Mouse (Mus musculus) B cell, adult 62 days (primary cell): ENCODE data around the gene Vmn1r55. TPM values are rescaled to one million over a fixed set of nuclear protein-coding genes. Genes with fewer than 3 reads are reported as not detected.

ENCODE experiments used
- total RNA-seq: library from RNA; stranded (reverse); gene quantifications from 4 replicates; pipeline ENCODE4 v1.2.4, GENCODE M21; 2023

The Vmn1r55 gene
- not detected in 4 replicates for total RNA-seq

DNA sequence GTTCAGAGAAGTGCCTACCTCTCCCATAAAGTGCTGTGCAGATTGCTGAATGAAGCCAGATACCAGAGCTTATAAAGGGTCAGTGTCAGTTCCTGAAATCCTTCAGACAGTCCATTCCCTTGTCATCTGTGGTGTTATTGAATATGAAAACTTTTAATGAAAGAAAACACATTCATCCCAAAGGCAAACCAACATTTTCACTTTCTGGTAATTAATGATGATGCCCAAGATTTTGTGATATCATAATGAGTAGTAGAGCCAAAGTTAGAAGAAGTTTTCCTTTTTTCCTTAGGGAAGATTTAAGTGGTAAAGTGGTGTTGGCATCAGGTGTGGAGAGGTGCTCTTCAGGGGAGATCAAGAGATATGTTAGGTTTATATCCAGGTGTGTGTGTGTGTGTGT, at the start of gene Vmn1r55:
Vmn1r55 (minus strand) TSS at position 101 of the 400 bp plus-strand sequence.

DNA sequence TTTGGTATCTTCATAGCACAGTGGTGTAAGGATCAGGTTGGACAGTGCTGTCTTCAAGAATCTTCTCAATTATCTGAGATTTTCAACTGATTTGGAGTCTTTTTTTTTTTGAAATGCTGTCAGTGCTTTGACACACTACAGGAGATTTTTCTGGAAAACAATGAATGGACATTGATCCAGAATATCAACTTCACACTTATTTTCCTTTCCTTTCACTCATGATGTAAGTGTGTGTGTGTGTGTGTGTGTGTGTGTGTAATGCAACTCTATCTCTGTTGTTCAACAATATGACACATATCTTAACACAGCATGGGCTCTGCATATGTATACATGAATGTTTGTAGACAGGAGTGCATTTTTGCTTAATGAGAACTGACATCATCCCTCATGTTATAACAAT, 47.2 kb upstream of the Vmn1r55 start, which contains the start of gene Vmn1r56:
Vmn1r56 (minus strand) TSS at position 101 of the 400 bp plus-strand sequence.

DNA sequence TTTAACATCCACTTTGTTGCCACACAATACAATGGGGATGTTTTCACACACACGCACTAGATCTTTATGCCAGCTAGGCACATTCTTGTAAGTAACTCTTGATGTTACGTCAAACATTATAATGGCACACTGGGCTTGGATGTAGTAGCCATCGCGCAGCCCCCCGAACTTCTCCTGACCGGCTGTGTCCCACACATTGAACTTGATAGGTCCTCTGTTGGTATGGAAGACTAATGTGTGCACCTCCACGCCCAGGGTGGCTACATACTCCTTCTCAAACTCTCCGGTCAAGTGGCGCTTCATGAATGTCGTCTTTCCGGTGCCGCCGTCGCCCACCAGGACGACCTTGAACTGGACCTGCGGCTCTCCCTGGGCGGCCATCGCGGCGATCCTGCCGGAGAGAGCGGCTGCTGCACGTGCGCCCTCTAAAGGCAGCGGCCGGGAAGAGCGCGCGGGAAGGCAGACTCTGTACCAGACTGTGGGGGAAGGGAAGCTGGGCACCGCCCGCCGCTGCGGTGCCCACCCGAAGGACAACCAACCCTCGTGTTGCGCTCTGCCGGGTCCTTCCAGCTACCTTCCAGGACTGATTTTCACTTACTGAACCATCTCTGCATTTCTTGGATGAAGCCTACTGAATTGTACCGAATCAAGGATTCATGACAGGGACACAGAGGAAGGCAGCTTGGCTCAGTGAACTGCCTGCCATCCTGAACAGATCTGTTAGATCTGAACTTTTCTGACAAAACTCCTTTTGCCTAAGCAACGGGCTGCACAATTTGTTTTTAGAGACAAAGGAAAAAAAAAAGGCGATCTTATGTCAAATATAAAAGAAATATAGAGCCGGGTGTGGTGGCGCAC, 23.7 kb downstream of the Vmn1r55 start, which contains the start of gene Rasl2-9:
Rasl2-9 (minus strand) TSS at position 402 of the 858 bp plus-strand sequence.

DNA sequence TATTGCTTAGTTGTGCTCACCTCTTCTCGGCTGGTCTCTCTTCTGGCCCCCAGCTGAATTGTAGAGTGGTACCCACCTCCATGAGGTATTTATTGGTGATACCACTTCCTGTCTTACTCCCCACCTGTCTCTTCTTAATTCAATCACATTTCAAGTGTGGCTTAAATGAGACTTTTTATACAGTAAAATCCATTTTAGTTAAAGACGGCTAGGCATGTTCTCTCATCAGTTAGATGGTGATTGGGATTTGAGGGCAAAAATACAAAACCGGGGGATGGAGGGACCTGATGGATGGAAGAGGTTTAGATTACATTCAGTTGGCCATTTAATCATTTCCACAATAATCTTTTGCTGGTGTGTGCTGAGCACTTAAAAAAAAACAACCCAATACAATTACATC, 32.6 kb downstream of the Vmn1r55 start, which contains the start of gene Rfpl4:
Rfpl4 (minus strand) TSS at position 101 of the 400 bp plus-strand sequence.

DNA sequence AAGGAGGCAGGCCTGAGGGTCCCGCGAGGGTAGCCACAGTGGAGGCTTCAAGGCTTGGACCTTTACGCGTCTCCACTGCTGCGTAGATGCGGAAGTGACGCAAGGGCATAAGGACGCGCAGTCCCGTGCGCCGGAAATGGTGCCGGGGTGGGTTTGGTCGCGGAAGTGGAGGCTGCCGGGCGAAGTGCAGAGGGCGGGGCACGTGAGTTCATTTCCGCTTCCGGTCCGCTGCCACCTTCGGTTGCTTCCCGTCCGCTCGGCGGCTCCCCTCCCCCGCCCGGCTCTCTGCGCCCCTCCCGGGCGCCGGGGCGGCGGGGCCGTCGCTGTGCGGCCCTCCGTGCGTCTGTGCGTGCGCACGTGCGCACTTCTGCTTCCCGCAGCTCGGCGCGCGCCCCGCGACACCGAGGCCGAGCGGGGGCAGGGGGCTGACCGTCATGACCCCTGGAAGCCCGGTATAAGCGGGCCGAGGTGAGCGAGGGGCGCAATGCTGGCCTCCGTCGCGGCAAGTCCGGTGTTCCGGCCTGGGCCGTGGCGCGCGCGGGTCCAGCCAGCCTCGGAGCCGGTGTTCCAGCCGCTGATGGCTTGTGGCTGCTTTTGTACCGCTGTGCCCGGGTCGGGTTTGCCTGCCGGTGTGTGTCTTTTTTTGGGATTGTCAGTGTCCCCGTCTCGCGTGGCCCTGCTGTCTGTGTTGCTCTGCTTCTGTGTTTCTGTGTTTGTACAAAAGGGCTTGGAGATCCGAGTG, 69.3 kb downstream of the Vmn1r55 start, which contains the start of gene Epn1:
Epn1 (plus strand) TSS at position 226 of the 742 bp plus-strand sequence.

Other genes starting within 250 kb of the Vmn1r55 start
- not detected in 4 replicates for gene Gm36210, start 243.2 kb downstream of the Vmn1r55 start, total RNA-seq
- 36.3 to 42.6 TPM (median 37.9 TPM) in 4 replicates for gene Zfp628, start 234.5 kb downstream of the Vmn1r55 start, total RNA-seq
- gene Nat14, start 227.6 kb downstream of the Vmn1r55 start, total RNA-seq = 9.0 to 12.9 TPM (median 10.2 TPM) in 4 replicates
- 0.21 to 0.63 TPM (median 0.42 TPM) in 4 replicates for gene Ssc5d, start 223.9 kb downstream of the Vmn1r55 start, total RNA-seq
- 0.51 to 1.9 TPM (median 0.61 TPM) in 3 of 4 replicates, not detected in the other for gene Sbk2, start 185.3 kb downstream of the Vmn1r55 start, total RNA-seq
- gene Sbk3, start 178.5 kb downstream of the Vmn1r55 start, total RNA-seq = not detected in 4 replicates
- gene Zfp579, start 153.5 kb downstream of the Vmn1r55 start, total RNA-seq = 15.7 to 19.2 TPM (median 16.5 TPM) in 4 replicates
- 7.0 to 8.3 TPM (median 7.6 TPM) in 4 replicates for gene Zfp524, start 135.3 kb downstream of the Vmn1r55 start, total RNA-seq
- gene Fiz1, start 135.0 kb downstream of the Vmn1r55 start, total RNA-seq = 58.3 to 66.2 TPM (median 62.1 TPM) in 4 replicates
- not detected in 4 replicates for gene Gm44973, start 134.2 kb downstream of the Vmn1r55 start, total RNA-seq
- gene Zfp865, start 129.3 kb downstream of the Vmn1r55 start, total RNA-seq = 48.6 to 50.4 TPM (median 49.4 TPM) in 4 replicates
- gene Ccdc106, start 129.1 kb downstream of the Vmn1r55 start, total RNA-seq = not detected in 4 replicates
- not detected in 4 replicates for gene 4632433K11Rik, start 115.6 kb downstream of the Vmn1r55 start, total RNA-seq
- gene Zfp784, start 111.2 kb downstream of the Vmn1r55 start, total RNA-seq = 7.6 to 8.5 TPM (median 8.3 TPM) in 4 replicates
- gene Zfp580, start 98.1 kb downstream of the Vmn1r55 start, total RNA-seq = 2.5 to 3.6 TPM (median 3.3 TPM) in 4 replicates
- gene U2af2, start 87.5 kb downstream of the Vmn1r55 start, total RNA-seq = 540 to 584 TPM (median 566 TPM) in 4 replicates
- gene Epn1, start 69.4 kb downstream of the Vmn1r55 start, total RNA-seq = 197 to 224 TPM (median 210 TPM) in 4 replicates
- not detected in 4 replicates for gene Rfpl4, start 32.7 kb downstream of the Vmn1r55 start, total RNA-seq
- gene Rasl2-9, start 23.7 kb downstream of the Vmn1r55 start, total RNA-seq = 0.56 to 1.6 TPM (median 1.2 TPM) in 3 of 4 replicates, not detected in the other
- gene Vmn1r56, start 47.1 kb upstream of the Vmn1r55 start, total RNA-seq = not detected in 4 replicates
- not detected in 4 replicates for gene Vmn1r57, start 68.8 kb upstream of the Vmn1r55 start, total RNA-seq
- not detected in 4 replicates for gene Gm5065, start 200.9 kb upstream of the Vmn1r55 start, total RNA-seq
- gene Nlrp2, start 201.4 kb upstream of the Vmn1r55 start, total RNA-seq = not detected in 4 replicates